Mouse (Mus musculus) mesoderm, embryonic 11.5 days (tissue): ENCODE data around the gene S100a2.

Source experiments
- DNase-seq: peaks from one replicate; pipeline ENCODE4 v3.0.0-alpha.2; 2012; ENCODE audit warnings: low read depth, low spot score

Gene S100a2

GRCm38 (mm10) chr3:90596810-90597209 is 6.8 kb downstream of the S100a2 start:
- no peak for DNase-seq

DNA sequence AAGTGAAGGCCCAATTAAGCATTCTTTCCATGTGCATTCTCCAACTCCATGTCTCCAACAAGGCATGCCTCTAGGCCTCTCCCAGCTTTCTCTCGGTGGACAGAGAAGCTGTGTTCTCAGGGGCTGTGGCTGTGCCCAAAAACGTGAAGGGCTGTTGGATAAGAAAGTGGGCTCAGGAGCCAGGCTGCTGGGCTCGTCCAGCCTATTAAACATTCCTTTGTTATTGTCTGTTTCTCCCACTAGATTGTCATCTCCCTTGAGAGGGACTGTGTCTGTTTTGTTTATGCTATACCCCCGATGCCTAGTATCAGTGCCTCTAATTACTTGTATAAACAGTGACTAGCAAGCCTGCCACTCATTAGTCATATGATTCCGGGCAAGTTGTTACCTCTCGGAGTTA is 7.7 kb downstream of the S100a2 start:
- no peak for DNase-seq

DNA sequence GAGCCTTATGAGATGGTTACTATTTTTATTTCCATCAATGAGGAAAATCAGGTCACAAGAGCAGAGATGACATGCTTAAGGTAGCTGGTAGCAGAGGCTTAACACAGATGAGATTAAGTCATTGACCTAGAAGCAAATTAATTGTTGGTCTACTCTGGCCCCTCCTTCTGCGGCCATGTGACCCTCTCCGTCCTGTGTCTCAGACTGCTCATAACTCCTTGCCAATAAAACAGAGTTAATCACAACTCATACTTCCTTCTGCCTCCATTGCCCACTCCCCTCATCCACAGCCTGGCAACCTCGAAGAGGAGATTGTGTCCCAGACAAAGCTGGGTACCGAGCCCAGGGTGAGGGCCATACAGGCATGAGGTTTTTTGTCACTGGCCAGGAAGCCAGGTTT is 8.2 kb downstream of the S100a2 start:
- DNase-seq = no peak

DNA sequence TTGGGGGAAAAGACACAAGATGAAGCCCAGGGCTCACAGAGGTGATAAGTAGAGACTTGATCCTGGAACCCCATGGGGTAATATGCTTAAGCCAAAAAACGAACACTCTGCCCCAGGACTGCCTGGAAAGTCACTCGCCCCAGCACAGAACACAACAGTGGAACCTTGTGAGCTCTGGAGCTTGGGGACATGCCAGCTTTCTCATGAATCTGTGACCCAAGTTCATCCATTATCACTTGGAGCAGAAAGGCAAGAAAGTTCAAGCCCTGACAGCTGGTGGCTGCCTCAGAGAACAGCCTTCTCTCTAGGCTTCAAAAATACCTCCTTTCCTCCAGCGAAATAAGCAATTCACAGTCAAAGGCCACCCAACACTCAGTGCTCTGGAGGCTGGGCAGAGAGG is 9.4 kb downstream of the S100a2 start:
- DNase-seq = no peak

GRCm38 (mm10) chr3:90600036-90600435 is 10.0 kb downstream of the S100a2 start:
- no peak for DNase-seq

DNA sequence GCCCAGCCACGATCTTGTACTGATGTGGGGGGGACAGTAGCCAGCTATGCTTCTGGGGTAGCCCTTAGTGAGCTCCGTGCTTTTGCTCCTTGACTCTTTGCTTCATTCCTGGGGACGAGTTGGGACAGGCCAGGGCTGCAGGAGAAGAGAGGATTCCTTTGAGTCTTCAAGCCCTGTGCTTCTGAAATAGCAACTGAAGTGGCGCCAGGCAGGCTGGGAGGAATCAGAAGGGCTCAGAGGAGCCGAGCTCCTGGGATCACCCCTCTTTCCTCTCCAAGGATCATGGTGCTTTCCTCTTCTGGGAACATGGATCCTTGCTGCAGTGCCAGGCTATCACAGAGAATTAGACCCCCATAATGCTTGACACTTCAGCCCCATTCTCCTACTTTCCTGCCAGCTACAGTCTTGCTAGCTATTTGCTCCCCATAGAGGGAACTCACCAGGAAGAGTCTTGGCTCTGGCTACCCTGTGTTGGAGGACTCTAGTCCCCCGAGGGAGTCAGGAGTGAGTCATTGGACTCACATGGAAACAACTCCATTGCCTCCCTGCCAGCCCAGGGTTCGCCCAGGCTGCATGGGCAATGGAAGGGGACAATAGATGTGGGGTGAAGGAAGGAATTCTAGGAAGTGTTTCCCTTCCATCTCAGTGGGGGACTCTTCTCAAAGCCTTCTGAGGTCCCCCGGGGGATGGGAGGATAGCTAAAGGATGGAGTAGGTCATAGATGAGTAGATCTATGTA is 10.6 kb downstream of the S100a2 start:
- DNase-seq = no peak

DNA sequence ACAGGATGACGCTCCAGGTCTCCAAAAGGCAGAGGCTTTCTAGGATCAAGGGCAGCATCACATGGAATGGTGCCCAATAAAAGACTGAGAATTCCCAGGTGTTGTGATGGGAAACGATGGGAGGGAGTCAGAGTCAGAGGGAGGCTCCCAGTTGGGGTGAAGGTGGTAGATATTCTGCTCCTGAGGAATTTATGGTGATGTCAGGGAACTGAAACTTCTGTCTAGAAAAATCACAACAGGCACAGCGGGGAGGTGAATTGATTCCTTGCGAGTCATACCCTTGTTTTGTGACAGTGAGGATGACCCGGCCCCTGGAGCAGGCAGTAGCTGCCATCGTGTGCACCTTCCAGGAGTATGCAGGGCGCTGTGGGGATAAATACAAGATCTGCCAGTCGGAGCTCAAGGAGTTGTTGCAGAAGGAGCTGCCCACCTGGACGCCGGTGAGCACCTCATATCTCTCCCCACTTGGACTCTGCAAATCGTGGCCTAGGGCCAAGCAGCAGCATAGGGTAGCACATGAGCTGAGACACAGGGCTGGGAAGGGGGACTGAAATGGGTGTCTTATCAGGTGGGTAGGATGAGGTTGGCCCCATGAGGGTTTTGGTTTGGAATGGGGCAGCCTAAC is 11.6 kb downstream of the S100a2 start, which contains the start of gene Gm42674:
Gene Gm42674, plus strand, starts transcription at position 419 of the 625 bp plus-strand sequence.
- no peak for DNase-seq

DNA sequence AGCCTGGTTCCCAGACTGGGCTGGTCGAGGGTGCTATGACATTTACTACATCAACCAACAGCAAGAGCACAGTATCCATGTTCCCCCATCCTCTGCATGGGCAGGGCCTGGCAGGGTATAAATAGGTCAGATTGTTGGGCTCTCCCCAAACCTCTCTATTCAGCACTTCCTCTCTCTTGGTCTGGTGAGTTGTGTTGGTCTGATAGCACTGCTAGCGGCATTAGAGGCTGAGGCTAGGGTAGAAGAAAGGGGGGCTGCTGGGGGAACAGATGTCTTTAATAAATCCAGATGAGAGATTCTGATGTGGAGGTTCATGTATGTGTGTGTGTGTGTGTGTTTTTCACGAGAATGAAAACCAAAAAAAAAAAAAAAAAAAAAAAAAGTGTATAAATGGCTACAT is 13.6 kb downstream of the S100a2 start, which contains the start of gene S100a4:
Gene S100a4, plus strand, starts transcription at position 149 of the 400 bp plus-strand sequence.
- DNase-seq = no peak

DNA sequence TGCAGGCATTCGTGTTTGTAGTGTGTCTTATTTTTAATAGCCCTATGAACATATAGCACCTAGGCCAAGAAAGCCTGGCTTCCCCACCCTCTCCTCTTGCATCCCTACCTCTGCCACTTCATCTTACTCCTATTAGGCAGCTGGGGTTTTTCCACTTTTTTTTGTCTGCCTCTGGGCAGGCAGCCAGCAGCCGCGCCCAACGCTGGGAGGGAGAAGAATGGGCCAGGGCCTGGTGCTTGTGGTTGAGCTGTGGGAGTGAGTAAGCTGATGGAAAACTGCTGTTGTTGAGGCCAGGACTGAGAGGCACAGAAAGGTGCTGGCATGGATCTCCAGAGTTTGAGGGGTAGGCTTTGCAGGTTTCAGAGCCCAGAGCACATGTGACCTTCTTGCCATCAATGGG is 14.4 kb downstream of the S100a2 start:
- DNase-seq = no peak

DNA sequence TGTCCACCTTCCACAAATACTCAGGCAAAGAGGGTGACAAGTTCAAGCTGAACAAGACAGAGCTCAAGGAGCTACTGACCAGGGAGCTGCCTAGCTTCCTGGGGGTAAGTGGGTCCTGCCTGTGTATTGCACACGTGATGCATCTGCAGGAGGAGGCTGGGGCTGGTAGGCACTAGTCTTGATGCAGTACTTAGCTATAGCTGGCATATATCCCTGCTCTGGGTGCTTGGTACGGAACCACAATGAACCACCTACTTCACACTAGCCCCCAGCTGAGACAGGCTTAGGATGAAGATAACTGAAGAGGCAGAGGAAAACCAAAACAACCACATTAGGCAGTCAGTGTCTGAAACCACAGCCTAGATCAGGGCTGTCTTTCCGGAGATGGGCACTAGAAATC is 15.0 kb downstream of the S100a2 start:
- DNase-seq = no peak

DNA sequence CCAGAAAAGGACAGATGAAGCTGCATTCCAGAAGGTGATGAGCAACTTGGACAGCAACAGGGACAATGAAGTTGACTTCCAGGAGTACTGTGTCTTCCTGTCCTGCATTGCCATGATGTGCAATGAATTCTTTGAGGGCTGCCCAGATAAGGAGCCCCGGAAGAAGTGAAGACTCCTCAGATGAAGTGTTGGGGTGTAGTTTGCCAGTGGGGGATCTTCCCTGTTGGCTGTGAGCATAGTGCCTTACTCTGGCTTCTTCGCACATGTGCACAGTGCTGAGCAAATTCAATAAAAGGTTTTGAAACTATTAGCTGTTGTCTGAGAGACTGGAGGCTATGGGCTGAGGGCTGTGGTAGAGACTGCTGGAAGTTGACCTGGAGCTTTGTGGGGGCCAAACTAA is 15.7 kb downstream of the S100a2 start:
- no peak for DNase-seq

DNA sequence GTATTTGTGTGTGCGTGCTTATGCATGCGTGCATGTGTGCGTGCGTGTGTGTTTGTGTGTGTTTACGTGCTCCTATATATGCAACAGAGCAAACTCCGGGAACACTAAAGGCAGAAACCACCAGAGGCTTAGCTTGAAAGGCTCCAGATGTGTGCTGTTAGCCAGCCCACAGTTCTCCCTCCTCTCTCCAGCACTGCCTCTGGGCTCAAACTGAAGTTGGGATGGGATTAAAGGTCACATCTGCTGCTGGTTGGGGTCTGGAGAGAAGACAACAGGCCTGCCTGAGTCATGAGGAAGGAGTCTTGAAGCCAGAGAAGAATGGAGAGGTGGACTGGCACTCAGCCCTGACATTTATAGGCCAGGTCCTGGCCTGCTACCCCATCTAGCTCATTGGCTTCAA is 16.1 kb downstream of the S100a2 start:
- DNase-seq = peak; percentile 35

- no peak for DNase-seq
Observed at GRCm38 (mm10) chr3:90607361-90607760, 17.3 kb downstream of the S100a2 start.

DNA sequence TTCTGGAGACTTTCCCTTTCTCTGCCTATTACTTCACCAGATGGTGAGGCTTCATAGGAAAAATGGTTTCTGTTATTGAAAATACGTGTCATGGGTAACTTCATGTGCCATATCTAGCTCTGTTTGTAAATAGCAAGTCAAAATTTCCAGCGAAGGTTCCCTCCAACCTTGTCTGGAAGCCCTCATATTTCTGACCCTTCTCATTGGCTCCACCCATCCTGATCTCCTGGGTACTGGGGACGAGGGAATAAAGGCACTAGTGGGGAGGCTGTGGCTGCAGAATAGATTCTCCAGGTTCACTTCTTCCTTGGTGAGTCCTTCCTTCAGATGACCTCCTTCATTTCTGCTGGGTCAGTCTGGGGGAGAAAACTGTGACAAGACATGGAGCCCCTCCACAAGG is 18.2 kb downstream of the S100a2 start, which contains the start of gene S100a5:
Gene S100a5, plus strand, starts transcription at position 301 of the 400 bp plus-strand sequence.
- DNase-seq = no peak

DNA sequence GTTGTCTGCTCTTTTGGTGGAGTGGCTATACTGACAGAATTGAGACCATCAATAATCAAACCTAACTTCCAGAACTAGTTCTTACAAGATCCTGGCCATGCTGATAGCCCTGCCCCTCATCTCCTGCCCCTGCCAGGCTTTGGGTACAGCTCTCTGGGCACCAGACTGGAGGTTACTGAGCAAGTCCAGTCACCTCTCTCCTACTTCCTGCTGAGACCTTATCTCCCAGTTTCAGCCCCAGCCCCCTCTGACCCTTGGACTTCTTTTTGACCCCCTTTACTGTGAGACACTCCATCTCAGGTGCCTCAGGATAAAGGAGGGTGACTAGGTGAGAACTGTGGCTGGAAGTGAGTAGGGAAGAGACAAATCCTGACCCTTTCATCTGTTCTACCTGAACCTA is 19.1 kb downstream of the S100a2 start:
- no peak for DNase-seq

DNA sequence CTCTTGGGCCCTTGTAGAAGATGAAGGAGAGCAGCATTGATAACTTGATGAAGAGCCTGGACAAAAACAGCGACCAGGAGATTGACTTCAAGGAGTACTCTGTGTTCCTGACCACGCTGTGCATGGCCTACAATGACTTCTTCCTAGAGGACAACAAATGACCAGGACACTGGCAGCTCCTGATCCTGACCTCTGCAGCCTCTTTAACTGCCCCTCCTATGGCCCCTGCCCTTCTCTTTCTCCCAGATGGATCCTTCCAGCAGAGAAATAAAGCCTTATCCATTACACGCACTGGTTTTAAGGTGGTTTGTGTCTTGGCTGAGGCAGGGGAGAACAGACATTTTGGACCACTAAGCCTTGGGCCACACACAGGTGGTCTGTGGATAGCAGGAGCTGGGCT is 21.4 kb downstream of the S100a2 start:
- no peak for DNase-seq

- no peak for DNase-seq
Observed at GRCm38 (mm10) chr3:90612061-90612460, 22.0 kb downstream of the S100a2 start.

DNA sequence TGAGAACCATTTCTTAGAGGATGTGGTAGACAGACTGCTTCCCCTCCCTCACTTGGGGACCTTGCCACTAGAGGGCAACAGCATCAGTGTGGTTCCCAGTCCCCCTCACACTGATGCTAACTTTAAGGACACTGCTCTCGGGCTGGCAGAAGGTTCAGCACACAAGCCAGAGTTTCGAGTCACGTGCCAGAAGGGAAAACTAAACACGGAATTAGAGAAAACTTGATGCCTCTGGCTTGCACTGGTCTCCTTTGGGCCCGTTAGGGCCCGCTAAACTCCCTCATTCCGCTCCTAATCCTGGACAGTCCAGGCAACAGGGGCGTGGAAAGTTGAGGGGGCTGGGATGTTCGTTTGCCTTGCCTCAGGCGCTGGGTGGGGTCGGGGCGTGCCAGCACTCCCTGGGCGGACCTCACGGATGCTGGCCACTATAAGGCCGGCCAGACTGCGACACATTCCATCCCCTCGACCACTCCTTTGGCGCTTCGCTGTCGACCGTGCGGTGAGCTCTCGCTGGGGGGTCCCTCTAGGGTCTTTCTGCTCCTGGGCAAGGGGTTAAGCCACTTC is 22.8 kb downstream of the S100a2 start, which contains the start of gene S100a6:
Gene S100a6, plus strand, starts transcription at position 155 of the 564 bp plus-strand sequence.
- peak; percentile 75 for DNase-seq

DNA sequence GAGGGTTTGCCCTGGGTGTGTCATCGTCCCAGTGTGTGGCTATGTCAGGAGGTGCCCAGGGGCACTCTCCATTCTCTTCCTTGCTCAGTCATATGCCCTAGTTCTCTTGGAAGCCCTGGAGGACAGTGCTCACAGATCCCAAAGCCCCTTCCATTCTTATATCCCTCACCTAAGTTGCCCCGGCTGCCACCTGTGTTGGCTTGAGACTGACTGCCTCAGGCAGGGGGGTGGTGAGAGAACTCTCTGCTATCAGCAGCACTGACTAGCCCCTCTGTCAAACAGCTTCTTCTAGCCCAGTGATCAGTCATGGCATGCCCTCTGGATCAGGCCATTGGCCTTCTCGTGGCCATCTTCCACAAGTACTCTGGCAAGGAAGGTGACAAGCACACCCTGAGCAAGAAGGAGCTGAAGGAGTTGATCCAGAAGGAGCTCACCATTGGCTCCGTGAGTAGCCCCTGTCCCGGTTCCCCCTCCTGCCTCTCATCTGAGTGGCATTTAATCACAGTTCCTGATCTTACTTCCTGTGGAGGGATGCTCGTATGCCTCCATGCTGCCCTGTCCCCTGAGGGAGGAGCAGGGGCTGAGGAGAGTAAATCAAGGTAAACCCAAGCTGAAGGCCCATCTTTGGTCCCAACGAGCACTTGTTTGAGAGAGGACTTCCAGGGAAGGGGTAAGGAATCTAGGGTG is 23.6 kb downstream of the S100a2 start:
- DNase-seq = no peak

- no peak for DNase-seq
Observed at GRCm38 (mm10) chr3:90614148-90614530, 24.1 kb downstream of the S100a2 start.

- DNase-seq = no peak
Observed at GRCm38 (mm10) chr3:90614611-90615251, 24.7 kb downstream of the S100a2 start.

- peak; percentile 68 for DNase-seq
Observed at GRCm38 (mm10) chr3:90615415-90615814, 25.4 kb downstream of the S100a2 start.
